Mouse (Mus musculus): ENCODE measurements at regions not wholly inside any gene's neighbourhood (a gene's known extent, or its start where the extent isn't known, plus 50 kb on each side); places are given as distances from the start of the nearest gene placed in this dataset.

DNA sequence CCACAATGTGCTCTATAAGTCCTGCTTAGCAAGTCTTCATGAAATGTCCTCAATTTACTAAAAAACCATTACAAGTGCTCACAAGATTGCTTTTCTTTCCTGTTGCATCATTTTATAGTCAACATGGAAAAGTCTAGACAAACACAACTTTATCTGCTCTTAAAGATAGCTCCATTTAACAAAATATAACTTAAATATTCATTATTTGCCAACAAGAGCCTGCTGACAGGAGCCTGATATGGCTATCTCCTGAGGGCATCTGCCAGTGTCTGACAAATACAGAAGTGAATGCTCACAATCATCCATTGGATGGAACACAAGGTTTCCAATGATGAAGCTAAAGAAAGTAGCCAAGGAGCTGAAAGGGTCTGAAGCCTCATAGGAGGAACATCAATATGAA is 197.8 kb downstream of the Ndufa4 start:
- Histone ChIP-seq H3K36me3 (no peaks in the 10 kb centered on the region), H3K4me3 (no peak overlapping the region), H3K4me1 (no peaks in the 10 kb centered on the region), H3K27ac (replicated peaks) (no peak overlapping the region), H3K27me3 (ENCODE audit: low read depth, poor library complexity, severe bottlenecking) (no peaks in the 10 kb centered on the region), H3K9me3 (replicated peaks) (no peaks in the 10 kb centered on the region)
- DNase-seq (ENCODE audit: low spot score): no peak

Data from midbrain, embryonic 10.5 days (tissue).